Mouse (Mus musculus) brain, embryonic 14.5 days (tissue): ENCODE measurements at regions not wholly inside any gene's neighbourhood (a gene's known extent, or its start where the extent isn't known, plus 50 kb on each side); places are given as distances from the start of the nearest gene placed in this dataset.

Experiments used
- CTCF ChIP-seq: fragments of 200-500 bp; IDR thresholded peaks from 2 replicates; pipeline ENCODE4 v1.5.1; 2012; ENCODE audit warnings: inconsistent platforms, mild to moderate bottlenecking, moderate library complexity, borderline replicate concordance; ENCODE audit not compliant: insufficient read depth, insufficient read length; ENCODE audit errors: extremely low read depth
- POLR2A ChIP-seq: fragments of 200-500 bp; IDR thresholded peaks from 2 replicates; pipeline ENCODE4 v1.6.1; 2012; ENCODE audit warnings: mild to moderate bottlenecking, inconsistent platforms, borderline replicate concordance; ENCODE audit not compliant: poor library complexity, insufficient read depth, insufficient read length, severe bottlenecking; ENCODE audit errors: extremely low read depth

DNA sequence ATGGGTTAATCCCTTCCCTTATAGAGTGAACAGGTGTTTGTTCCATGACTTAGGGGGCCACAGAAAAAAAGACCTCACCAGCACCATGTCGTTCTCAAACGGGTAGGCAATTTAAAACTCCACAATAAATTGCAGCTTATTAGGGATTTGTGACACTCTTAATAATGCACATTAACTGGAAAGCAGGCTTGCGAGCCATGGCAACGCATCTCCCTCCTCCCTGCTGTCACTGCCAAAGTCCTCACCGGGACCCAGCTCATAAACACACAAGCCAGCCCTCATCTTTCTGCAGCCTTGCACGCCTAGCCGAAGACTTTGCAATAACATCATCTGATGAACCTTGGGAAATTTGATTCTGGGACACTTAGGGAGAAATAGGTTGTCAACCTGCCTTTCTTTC lies 152.3 kb upstream of the Dio3 start:
- TF ChIP-seq POLR2A = no peak
- no peak for TF ChIP-seq CTCF
